Mouse (Mus musculus): ENCODE measurements at regions not wholly inside any gene's neighbourhood (a gene's known extent, or its start where the extent isn't known, plus 50 kb on each side); places are given as distances from the start of the nearest gene placed in this dataset.
A peak's percentile ranks its signal among the peaks of the same experiment; 100 is the strongest.

- DNase-seq (ENCODE audit: low spot score in 2 of 2) = no peak
Measured at GRCm38 (mm10) chr4:98282275-98282674, 100.8 kb downstream of the Tm2d1 start.

GRCm38 (mm10) chr4:98258336-98258735 is 124.8 kb downstream of the Tm2d1 start:
- DNase-seq (ENCODE audit: low spot score in 2 of 2) = no peak

DNA sequence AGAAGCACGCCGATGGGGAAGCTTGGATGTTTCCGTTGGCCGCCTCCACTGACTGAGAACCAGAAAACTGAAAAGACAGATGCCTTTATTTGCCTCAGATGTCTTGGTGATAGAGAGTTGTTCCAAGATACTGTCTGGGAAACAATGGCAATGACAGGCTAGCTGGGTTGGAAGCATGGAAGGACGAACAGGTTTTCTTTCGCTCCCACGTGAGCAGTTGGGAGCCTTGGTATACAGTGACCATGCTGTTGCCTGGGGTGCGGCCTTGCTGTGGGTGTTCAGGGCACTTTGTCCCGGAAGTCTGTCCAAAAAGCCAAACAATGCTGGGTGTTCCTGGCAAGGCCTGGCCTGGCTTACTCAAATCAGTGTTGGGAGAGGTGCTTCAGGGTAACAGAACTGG is 125.4 kb downstream of the Tm2d1 start:
- DNase-seq (ENCODE audit: low spot score in 2 of 2) = no peak

- peak in 1 of 2 experiments; percentile 69 for DNase-seq (ENCODE audit: low spot score in 2 of 2)
Measured at GRCm38 (mm10) chr4:98254856-98255853, 128.0 kb downstream of the Tm2d1 start.

- no peak for DNase-seq (ENCODE audit: low spot score in 2 of 2)
Measured at GRCm38 (mm10) chr4:98243941-98244929, 138.9 kb downstream of the Tm2d1 start.

DNA sequence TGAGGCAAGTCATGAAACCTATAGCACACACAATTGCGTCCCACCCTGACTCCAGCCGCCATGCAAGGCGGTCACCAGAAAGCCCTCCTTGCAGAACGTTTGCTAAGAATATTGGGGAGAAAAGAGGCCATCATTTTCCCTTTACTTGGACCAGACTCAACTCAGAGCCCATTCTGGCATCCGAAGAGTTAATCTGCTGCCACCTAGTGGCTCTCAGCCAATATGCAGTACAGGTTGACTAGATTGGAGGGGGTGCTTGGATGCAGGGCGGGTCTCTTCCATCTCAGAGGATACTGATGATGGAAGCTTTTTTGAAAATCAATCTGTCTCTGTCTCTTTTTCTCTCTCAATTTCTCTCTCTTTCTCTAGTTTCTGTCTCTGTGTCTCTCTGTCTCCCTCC is 139.6 kb downstream of the Tm2d1 start:
- DNase-seq (ENCODE audit: low spot score in 2 of 2) = peak; percentile 64 to 79

DNA sequence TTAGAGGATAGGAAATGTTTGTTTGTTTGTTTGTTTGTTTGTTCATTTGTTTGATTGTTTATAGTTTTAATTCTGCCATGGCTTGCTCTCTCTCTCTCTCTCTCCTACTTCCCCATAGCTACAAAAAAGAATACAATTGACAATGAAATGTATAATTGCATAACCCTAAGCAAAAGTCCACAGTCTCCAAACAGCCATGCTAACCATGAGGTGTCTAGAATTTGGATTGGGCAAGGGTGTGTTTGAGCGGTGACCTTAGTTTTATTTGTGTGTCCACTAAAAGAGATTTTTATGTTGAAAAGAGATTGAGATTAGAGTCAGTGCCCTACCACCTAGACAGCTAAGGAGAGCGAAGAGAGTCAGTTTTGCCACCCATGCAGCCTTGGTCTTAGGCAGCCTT is 141.2 kb downstream of the Tm2d1 start:
- no peak for DNase-seq (ENCODE audit: low spot score in 2 of 2)

DNA sequence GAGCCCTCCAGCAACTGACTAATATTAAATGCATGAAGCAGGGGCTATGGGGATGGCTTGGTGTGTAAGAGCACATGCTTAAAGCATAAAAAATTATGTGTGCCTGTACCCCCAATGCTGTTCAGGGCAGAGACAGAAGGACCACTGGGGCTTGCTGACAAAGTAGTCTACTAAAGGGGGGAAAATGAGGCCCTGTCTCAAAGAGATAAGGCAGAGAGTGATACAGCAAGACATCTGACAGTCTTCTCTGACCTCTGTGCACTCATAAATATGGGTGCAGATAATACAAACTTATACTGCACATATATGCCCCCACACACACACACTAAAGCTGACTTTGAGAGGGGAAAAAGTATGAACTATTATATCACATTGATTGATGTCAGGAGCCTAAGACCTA is 142.8 kb downstream of the Tm2d1 start:
- DNase-seq (ENCODE audit: low spot score in 2 of 2) = no peak

DNA sequence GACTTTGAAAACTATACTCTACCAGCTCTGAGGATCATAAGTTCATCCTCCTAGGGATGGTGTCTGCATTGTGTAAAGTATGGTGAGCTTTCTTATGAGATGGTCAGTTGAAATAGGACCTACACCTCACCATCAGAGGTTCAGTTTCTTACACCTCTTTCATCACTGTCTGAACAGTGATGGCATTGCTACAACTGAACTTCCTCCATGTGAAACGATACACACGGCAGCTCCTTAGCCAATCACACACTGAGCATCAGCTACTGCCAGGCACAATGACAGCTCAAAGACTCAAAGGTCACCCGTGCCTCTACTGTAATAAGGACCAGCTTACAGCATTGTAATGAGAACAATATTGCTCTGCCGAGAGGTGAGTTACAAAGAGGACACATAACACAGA is 145.0 kb downstream of the Tm2d1 start:
- no peak for DNase-seq (ENCODE audit: low spot score in 2 of 2)

DNA sequence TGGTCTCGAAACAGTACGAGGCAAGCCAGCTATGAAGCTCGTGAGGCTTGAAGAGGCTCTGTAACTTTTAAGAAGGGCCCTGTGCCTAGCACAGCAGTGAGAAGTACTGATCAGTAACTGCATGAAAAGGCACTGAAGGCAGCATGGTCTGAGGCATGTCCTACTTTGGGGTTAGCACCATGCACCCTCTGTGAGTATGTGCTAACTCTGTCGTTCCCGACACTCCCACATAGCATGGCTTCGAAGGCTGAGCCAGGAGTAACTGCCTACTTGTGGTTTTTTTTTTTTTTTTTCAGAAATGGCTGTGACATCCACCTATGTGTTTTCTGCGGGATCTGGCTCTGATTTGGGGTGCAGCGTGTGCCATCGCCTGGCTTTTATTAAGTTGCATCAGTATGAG is 145.6 kb downstream of the Tm2d1 start:
- DNase-seq (ENCODE audit: low spot score in 2 of 2) = no peak

- DNase-seq (ENCODE audit: low spot score in 2 of 2) = no peak
Measured at GRCm38 (mm10) chr4:98236006-98236783, 146.9 kb downstream of the Tm2d1 start.

DNA sequence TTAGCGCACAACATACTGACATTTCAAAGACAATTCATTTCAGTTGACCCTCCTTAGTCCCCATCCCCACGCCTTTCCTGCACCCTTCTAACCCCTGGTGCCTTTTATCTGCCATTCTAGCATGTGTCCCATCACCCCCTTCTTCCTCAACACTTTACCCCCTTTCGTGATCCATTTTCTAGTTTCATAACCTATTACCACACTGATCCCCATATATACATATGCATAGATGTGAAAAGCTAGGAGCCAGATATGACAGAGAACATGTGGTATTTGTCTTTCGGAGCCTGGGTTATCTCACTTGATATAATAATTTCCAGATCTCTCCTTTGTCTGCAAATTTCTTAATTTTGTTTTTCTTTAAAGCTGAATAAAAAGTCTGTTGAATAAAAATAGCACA is 154.9 kb downstream of the Tm2d1 start:
- DNase-seq (ENCODE audit: low spot score in 2 of 2) = no peak

DNA sequence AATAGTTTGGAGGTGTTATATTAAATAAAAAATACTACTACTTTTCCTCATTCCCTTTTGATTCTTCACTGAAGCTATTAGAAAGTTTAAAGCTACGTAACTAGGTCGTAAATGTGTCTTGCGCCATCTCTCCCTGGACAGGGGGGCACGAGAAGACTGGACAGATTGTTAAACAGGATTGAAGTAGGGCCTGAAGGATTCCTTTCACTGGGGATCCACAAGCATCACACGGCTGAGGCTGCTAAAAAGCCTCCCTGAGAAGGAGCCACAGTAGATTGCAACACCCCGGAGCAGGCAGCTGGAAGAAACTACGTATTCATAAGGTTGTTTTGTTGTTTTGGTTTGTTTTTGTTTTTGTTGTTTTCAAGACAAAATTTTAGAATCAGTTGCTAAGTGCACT is 158.7 kb downstream of the Tm2d1 start:
- no peak for DNase-seq (ENCODE audit: low spot score in 2 of 2)

GRCm38 (mm10) chr4:98223429-98223828 is 159.7 kb downstream of the Tm2d1 start:
- no peak for DNase-seq (ENCODE audit: low spot score in 2 of 2)

- peak in 1 of 2 experiments; percentile 16 for DNase-seq (ENCODE audit: low spot score in 2 of 2)
Measured at GRCm38 (mm10) chr4:98221566-98221965, 161.5 kb downstream of the Tm2d1 start.

- DNase-seq (ENCODE audit: low spot score in 2 of 2) = peak; percentile 60 to 73
Measured at GRCm38 (mm10) chr4:98215218-98215617, 167.9 kb downstream of the Tm2d1 start.

DNA sequence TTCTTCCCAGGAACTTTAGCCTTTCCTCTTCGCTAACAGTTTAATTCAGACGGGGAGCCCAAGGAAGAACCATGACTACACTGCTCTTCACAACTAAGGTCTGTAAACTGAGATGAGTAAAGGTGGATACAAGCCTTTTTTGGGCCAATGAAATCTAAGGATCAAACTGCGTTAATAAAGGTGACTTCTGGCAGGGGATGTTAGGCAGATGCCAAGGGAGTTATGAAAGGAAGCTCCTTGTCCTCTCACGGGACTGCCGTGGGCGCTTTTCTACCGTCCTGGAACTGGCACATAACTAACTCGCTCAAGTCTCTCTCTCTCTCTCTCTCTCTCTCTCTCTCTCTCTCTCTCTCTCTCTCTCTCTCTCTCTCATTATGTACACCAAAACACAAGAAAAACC is 175.7 kb downstream of the Tm2d1 start:
- no peak for DNase-seq (ENCODE audit: low spot score in 2 of 2)

- no peak for DNase-seq (ENCODE audit: low spot score in 2 of 2)
Measured at GRCm38 (mm10) chr4:98206245-98206970, 176.7 kb downstream of the Tm2d1 start.

- no peak for DNase-seq (ENCODE audit: low spot score in 2 of 2)
Measured at GRCm38 (mm10) chr4:98203129-98203528, 180.0 kb downstream of the Tm2d1 start.

DNA sequence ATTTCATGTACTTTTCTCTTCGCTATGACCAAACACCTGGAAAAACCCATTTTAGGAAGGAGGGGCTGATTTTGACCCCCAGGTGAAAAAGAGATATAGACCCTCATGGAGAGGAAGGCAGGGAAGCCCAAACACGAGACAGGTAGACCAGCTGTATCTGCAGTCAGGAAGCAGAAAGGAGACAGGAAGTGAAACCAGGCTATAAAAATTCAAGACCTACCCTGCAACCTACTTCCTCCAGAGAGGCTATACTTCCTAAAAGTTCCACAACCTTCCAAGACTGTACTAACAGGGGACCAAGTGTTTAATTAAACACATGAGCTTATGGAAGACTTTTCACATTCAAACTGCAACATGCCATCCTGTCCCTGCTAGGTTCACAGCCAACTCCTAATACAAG is 180.9 kb downstream of the Tm2d1 start:
- no peak for DNase-seq (ENCODE audit: low spot score in 2 of 2)

DNA sequence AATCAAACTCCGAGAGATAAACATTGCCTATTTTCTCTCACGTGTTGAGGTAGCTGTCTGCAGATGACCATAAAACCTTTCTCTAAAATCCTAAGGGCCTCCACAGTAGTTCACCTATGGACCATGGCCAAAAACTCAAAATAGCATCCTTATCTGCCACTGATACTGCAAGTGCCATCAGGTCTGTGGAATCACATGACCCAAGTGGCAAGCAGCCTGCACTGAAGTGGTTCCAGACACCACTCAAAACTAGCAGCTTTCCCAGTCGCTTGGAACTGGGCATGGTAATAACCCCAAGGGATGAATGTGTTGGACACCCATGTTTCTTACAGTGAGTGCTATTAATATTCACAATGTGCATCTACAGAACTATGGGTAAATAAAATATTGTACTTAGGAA is 182.0 kb downstream of the Tm2d1 start:
- no peak for DNase-seq (ENCODE audit: low spot score in 2 of 2)
